Mouse (Mus musculus) 416B (cell line): ENCODE measurements around the gene Mmp2.
"Not testable (repeated sequence)": the region's sequence is repeated elsewhere in the genome, so short reads cannot be mapped to it uniquely, and the experiment has no call there.

Experiments
- DNase-seq: peaks from one replicate; pipeline ENCODE4 v3.0.0; 2011; ENCODE audit warnings: low read depth

Mmp2 gene

GRCm38 (mm10) chr8:92827243-92828034 is at the start of gene Mmp2:
Gene Mmp2, plus strand, starts transcription at chr8:92827291.
- no peak for DNase-seq

- DNase-seq = no peak
Observed at GRCm38 (mm10) chr8:92780976-92781375, 46.1 kb upstream of the Mmp2 start.

GRCm38 (mm10) chr8:92783906-92784610 is 43.0 kb upstream of the Mmp2 start:
- DNase-seq = no peak

DNA sequence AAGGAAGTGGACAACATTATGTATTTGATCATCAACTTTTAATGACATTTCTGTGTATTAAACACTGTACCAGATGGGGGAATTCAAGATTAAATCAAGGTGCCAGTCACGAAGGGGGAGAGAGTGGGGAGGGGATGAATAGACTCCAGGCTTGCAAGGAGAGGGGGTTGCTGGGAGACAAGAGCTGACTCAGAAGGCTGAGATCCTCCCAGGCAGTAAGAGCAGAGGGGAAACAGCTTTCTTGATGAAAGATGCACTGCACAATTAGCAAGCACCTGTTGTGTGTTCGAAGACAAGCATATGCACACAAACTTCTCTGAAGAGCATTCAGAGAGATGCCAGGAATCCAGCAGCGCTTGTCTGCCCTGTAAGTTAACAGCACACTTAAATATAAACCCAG is 36.3 kb upstream of the Mmp2 start:
- no peak for DNase-seq

DNA sequence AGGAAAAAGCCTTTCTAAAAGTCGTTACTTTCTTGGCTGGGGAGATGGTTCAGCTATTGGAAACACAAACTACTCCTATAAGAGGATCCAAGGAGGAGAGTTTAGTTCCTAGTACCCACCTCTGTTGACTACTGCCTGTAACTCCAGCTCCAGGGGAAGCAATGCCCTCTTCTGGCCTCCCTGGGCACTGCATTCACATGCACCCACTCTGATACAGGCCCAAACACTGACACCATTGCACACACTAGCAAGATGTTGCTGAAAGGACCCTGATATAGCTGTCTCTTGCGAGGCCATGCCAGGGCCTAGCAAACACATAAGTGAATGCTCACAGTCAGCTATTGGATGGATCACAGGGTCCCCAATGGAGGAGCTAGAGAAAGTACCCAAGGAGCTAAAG is 35.1 kb upstream of the Mmp2 start:
- DNase-seq = not testable (repeated sequence)

DNA sequence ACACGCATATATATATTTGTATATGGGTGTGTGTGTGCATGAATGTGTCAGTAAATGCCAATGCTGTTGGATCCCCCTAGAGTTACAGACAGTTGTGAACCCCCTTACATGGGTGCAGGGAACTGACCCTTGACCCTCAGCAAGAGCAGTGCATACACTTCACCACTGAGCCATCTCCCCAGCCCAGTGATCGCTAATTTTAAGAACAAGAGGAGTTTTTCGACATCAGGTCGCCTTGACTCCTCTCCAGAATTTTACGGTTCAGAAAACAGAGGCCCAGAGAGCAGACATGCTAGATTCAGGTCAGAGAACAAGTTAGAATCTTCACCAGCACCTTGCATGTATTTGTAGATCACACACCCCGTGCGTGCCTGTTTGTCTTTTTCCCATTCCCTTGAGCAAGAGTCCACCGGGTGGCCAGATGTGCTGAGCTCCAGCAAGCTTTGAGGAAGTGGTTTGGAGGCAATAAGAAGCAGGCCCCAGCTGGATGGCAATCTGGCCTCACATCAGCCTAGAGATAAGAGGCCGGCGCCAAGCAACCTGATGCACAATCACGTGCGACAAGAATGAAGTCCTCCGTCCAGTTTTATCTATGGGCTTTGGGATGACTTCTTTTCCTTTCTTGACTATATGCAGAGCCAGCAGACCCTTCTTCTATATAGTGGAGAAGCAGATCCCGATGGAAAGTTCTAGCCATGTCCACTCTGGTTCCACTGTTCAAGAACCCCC is 33.1 kb upstream of the Mmp2 start:
- no peak for DNase-seq

- no peak for DNase-seq
Observed at GRCm38 (mm10) chr8:92797527-92797931, 29.6 kb upstream of the Mmp2 start.

- no peak for DNase-seq
Observed at GRCm38 (mm10) chr8:92799406-92799805, 27.7 kb upstream of the Mmp2 start.

DNA sequence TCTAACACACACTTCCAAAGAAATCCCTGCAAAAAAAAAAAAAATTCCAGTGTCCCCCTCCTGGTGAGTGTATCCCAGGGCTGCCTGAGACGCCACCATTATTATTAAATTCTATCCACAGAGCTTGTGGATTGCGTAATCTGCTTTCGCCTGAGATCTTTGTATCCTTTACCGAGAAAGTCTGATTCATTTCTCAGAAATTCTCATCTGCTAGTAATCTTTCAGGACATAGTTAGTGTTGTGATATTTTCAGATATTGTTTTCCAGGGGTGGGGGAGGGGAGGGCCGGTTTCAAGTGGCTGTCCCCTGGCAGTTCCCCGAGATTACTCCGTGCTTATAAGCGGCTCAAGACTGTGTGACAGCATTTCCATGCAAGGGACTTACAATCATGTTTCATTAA is 25.9 kb upstream of the Mmp2 start:
- no peak for DNase-seq

GRCm38 (mm10) chr8:92802591-92802990 is 24.5 kb upstream of the Mmp2 start:
- no peak for DNase-seq

DNA sequence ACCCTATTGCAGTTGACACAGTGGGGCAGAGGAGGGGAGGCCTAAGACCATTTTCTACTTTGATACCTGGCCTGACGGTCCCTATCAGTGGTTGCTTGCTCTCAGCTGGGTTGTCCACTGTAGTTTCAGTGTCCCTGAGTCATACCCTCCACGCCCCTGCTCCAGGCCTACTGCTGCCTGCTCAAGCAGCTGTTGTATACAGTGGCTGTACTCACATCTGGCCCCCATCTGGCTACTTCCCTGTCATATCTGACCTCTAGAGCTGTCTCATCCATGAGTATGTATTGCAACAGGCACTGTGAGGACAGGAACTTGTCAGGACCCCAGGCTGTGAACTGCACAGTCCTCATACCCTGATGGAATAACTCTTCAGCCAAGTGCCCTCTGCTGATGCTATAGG is 14.3 kb upstream of the Mmp2 start:
- no peak for DNase-seq

DNA sequence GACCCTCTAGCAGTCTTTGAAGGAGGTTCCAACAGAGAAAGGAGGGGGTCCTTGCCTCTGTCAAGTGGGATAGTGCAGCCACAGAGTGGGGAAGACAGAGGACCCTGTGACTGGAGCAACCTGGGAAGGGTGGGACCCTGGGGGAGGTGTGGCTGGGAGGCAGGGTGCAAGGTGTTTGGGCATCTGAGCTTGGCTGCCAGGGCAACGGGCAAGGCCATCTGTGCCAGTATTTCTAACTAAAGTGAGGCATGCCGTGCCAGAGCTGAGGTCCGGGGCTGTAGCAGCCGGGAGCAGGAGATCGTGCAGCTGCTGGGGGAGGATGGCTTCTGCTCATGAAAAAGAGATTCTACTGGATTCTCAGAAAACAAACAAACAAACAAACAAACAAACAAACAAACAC is 11.4 kb upstream of the Mmp2 start:
- DNase-seq = no peak

- DNase-seq = peak; percentile 76
Observed at GRCm38 (mm10) chr8:92817928-92818818, 8.9 kb upstream of the Mmp2 start.

GRCm38 (mm10) chr8:92821151-92821550 is 5.9 kb upstream of the Mmp2 start:
- DNase-seq = no peak

DNA sequence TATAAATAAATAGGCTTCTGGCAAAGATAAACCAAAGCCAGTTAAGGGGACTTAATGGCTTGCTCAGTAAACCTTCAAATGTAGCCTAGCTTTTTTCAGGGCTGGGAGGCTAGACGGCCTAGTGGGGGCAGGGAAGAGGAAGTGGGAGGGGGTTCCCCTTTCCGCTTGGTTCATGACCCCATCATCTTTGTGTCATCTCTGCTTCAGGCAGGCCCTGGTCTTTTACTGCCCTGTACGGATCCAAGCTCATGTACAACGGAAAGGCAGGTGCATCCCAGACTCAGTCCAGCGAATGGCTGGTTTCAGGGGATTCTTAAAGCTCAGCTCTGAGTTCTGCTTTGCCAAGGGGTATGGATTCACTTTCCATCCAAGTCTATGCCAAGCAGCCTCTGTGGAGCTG is 4.7 kb upstream of the Mmp2 start:
- DNase-seq = no peak

- no peak for DNase-seq
Observed at GRCm38 (mm10) chr8:92825991-92826390, 1.1 kb upstream of the Mmp2 start.

DNA sequence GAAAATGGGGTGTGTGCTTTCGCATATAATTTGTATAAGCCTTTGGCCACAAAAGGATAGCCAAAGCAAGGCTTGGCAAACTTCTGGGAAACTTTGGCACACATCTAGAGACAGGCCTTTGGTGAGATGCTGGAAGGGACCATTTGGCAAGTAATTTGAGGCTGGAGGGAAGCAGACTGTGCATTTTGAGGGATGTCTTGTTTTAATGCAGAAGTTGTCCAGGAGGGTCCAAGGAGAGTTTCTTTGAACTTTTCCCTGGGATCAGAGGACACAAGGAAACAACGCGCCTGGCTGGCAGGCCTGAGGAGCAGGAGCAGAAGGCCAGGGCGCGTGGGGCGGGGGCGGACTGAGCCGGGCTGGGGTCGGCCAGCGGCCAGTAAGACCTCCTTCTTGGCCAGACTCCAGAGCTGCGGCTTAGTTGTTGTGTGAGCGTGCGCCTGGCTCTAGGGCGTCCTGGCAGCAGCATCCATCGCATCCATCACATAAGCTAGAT is 1.2 kb downstream of the Mmp2 start:
- DNase-seq = no peak

DNA sequence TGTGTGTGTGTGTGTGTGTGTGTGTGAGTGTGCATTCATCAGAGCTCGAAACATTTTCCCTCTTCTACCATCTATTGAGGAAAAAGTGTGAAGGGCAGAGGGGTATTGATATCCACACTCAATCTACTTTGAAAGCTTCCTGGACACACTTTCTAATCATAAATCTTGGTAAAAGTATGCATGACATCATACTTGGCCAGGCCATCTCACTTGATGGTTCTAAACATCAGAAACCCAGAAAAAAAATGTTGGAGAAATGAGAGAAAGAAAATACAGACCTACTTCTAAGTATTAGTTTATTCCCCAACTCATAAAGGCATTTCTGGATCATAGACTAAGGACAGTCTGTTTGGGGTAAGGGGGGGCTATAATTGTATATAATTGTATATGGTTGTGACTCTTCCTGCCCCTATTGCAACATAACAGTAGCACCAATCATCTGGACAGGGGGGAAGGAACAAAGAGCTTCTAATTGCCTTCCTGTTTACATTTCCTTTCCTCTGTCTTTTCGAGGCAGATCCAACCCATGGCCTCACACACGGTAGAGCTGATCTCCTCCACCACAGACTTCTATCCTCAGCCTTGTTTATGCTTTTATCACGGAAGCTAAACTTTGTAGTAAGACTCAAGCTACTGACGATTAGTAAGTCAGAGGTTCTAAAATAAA is 7.1 kb downstream of the Mmp2 start:
- no peak for DNase-seq

DNA sequence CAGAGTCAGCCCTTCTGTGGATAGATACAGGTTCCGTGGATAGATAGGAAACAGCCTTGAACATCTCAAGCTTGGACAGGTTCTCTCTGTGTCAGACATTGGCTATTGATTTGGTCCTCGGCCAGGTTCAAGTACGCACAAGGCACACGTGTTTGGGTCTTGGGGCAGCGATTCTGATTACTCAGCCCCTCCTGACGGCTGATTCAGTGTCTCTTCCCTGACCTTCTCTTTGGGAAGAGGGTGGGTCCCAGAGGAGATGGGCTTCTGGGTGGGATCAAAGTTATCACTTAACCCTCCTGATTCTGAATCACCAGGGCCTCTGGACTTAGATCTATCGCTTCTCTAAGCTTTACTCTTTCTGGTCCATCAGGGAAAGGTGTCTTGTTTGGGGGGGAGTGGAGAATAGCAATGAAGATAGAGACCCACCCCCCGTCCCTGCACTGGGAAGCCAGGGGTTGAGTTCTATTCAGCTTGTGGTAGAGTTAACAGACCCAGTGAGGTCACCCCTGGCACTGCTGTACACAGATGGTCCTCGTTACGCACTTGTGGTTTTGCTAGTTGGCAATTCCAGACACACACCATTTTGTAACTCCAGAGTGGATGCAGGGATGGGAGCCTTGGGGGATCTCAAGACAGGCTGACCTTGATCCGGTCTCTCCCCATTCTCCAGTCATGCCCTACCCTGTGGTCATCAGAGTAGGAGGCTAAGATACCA is 7.9 kb downstream of the Mmp2 start:
- DNase-seq = no peak

- no peak for DNase-seq
Observed at GRCm38 (mm10) chr8:92835901-92836300, 8.8 kb downstream of the Mmp2 start.

DNA sequence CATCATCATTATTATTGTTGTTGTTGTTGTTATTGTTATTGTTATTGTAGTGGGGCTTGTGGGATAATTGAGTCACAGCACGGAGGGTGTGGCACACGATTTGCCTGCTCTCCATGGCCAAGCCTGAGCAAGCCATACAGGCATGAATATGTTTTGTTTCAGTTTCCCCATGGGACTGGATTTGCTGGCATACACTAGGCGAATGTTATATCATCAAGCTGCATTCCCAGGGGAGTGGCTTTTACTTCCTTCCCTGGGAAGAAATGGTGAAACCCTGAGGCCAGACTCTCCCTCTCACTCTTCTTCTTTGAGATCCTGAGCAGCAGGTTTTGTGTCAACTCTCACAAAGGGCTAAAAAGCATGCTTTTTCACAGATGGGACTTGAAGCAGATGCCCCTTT is 11.5 kb downstream of the Mmp2 start:
- DNase-seq = no peak
